Mouse (Mus musculus) limb, embryonic 12.5 days (tissue): ENCODE measurements at regions not wholly inside any gene's neighbourhood (a gene's known extent, or its start where the extent isn't known, plus 50 kb on each side); places are given as distances from the start of the nearest gene placed in this dataset.

Experiments
- ATAC-seq: fragments of 200-750 bp; cut with Nextera tagmentation; 2 replicates; pipeline ENCODE4 v1.8.0; 2017; ENCODE audit warnings: low read depth, moderate TSS enrichment; ENCODE audit not compliant: insufficient number of reproducible peaks, insufficient read depth, low FRiP score, low TSS enrichment
- H3K27ac ChIP-seq: fragments of 300-500 bp; sonication (generic); 2 replicates; pipeline ENCODE4 v1.5.1; 2016; ENCODE audit warnings: mild to moderate bottlenecking, moderate library complexity
- H3K27me3 ChIP-seq: fragments of 300-500 bp; sonication (generic); 2 replicates; pipeline ENCODE4 v1.6.1; 2016; ENCODE audit warnings: mild to moderate bottlenecking, moderate library complexity
- H3K36me3 ChIP-seq: fragments of 300-500 bp; sonication (generic); 2 replicates; pipeline ENCODE4 v1.6.1; 2016; ENCODE audit warnings: mild to moderate bottlenecking, moderate library complexity
- H3K4me1 ChIP-seq: fragments of 300-500 bp; sonication (generic); replicated peaks from 2 replicates; pipeline ENCODE4 v1.6.1; 2016
- H3K4me2 ChIP-seq: fragments of 300-500 bp; sonication (generic); 2 replicates; pipeline ENCODE4 v1.6.1; 2016; ENCODE audit warnings: mild to moderate bottlenecking, moderate library complexity
- H3K4me3 ChIP-seq: fragments of 300-500 bp; sonication (generic); replicated peaks from 2 replicates; pipeline ENCODE4 v1.5.1; 2016; ENCODE audit warnings: mild to moderate bottlenecking
- H3K9ac ChIP-seq: fragments of 300-500 bp; sonication (generic); replicated peaks from 2 replicates; pipeline ENCODE4 v1.6.1; 2016; ENCODE audit warnings: mild to moderate bottlenecking, moderate library complexity
- H3K9me3 ChIP-seq: fragments of 300-500 bp; sonication (generic); 2 replicates; pipeline ENCODE4 v1.6.1; 2016; ENCODE audit warnings: mild to moderate bottlenecking, moderate library complexity
- WGBS: fragments of 180-500 bp; shearing (Covaris S2); methylation state at CpG from one replicate; pipeline ENCODE4 v1.1.7; 2016; 5-methylcytosine and 5-hydroxymethylcytosine counted together

- Histone ChIP-seq H3K9ac (no peak overlapping the region), H3K4me1 (no peaks in the 10 kb centered on the region), H3K9me3 (no peaks in the 10 kb centered on the region), H3K36me3 (no peaks in the 10 kb centered on the region), H3K27me3 (no peaks in the 10 kb centered on the region), H3K4me2 (no peak overlapping the region), H3K4me3 (no peak overlapping the region), H3K27ac (no peak overlapping the region)
- no peak for ATAC-seq
These were observed 59.9 kb downstream of the S1pr1 start for GRCm38 (mm10) chr3:115655020-115655419.

GRCm38 (mm10) chr3:115652236-115652635 lies 62.6 kb downstream of the S1pr1 start:
- Histone ChIP-seq H3K9me3 (no peaks in the 10 kb centered on the region), H3K4me1 (no peaks in the 10 kb centered on the region; the same call in 1 of the 2 replicates), H3K9ac (no peak overlapping the region), H3K36me3 (no peaks in the 10 kb centered on the region), H3K4me3 (no peak overlapping the region), H3K27ac (no peak overlapping the region), H3K4me2 (no peak overlapping the region), H3K27me3 (no peaks in the 10 kb centered on the region)
- 83% methylated on average over 5 of the region's 5 CpGs for WGBS
- no peak for ATAC-seq

- Histone ChIP-seq H3K4me2 (no peak overlapping the region), H3K27ac (no peak overlapping the region), H3K4me3 (no peak overlapping the region), H3K27me3 (no peaks in the 10 kb centered on the region), H3K4me1 (no peaks in the 10 kb centered on the region; the same call in 1 of the 2 replicates), H3K9me3 (no peaks in the 10 kb centered on the region), H3K9ac (no peak overlapping the region), H3K36me3 (no peaks in the 10 kb centered on the region)
- ATAC-seq = no peak
- WGBS = 55% methylated on average over 3 of the region's 3 CpGs
These were observed 65.3 kb downstream of the S1pr1 start for GRCm38 (mm10) chr3:115649338-115650117.

- no peak overlapping the region for H3K4me2 ChIP-seq
- H3K4me1 ChIP-seq = peaks cover 5% of the 10 kb centered on the region
- H3K9me3 ChIP-seq = no peaks in the 10 kb centered on the region
- H3K27me3 ChIP-seq = no peaks in the 10 kb centered on the region
- no peak for ATAC-seq
- H3K27ac ChIP-seq = no peak overlapping the region
- H3K36me3 ChIP-seq = no peaks in the 10 kb centered on the region
- no peak overlapping the region for H3K4me3 ChIP-seq
- 60% methylated on average over 7 of the region's 7 CpGs for WGBS
- H3K9ac ChIP-seq = no peak overlapping the region
These were observed 67.9 kb downstream of the S1pr1 start for GRCm38 (mm10) chr3:115646993-115647392.

- Histone ChIP-seq H3K27ac (no peak overlapping the region), H3K27me3 (no peaks in the 10 kb centered on the region), H3K9me3 (no peaks in the 10 kb centered on the region), H3K9ac (no peak overlapping the region), H3K4me3 (no peak overlapping the region), H3K36me3 (no peaks in the 10 kb centered on the region), H3K4me2 (no peak overlapping the region), H3K4me1 (peaks cover 8% of the 10 kb centered on the region)
- ATAC-seq = no peak
- 74% methylated on average over 5 of the region's 5 CpGs for WGBS
These were observed 70.6 kb downstream of the S1pr1 start for GRCm38 (mm10) chr3:115644307-115644706.

GRCm38 (mm10) chr3:115642846-115643260 lies 72.0 kb downstream of the S1pr1 start:
- Histone ChIP-seq H3K4me3 (peak overlapping the region; percentile 45), H3K27me3 (no peaks in the 10 kb centered on the region), H3K27ac (no peak overlapping the region), H3K4me2 (peak overlapping the region; percentile 55), H3K9me3 (no peaks in the 10 kb centered on the region), H3K9ac (peak overlapping the region; percentile 60), H3K4me1 (peaks cover 8% of the 10 kb centered on the region), H3K36me3 (no peaks in the 10 kb centered on the region)
- 7% methylated on average over 11 of the region's 11 CpGs for WGBS
- ATAC-seq = peak; percentile 21; the same call in 1 of the 2 replicates

- H3K4me1 ChIP-seq = peaks cover 8% of the 10 kb centered on the region
- peak overlapping the region; percentile 55 for H3K4me2 ChIP-seq
- peak overlapping the region; percentile 60 for H3K9ac ChIP-seq
- no peaks in the 10 kb centered on the region for H3K36me3 ChIP-seq
- H3K27ac ChIP-seq = peak overlapping the region; percentile 83
- no peaks in the 10 kb centered on the region for H3K9me3 ChIP-seq
- no peaks in the 10 kb centered on the region for H3K27me3 ChIP-seq
- 8% methylated on average over 26 of the region's 26 CpGs for WGBS
- H3K4me3 ChIP-seq = peak overlapping the region; percentile 45
- ATAC-seq = peak; percentile 64
These were observed 72.6 kb downstream of the S1pr1 start for GRCm38 (mm10) chr3:115642001-115642845.

GRCm38 (mm10) chr3:115641411-115641810 lies 73.5 kb downstream of the S1pr1 start:
- no peak overlapping the region for H3K9ac ChIP-seq
- WGBS = 51% methylated on average over 6 of the region's 6 CpGs
- H3K4me2 ChIP-seq = no peak overlapping the region; the same call in 1 of the 2 replicates

GRCm38 (mm10) chr3:115635487-115635886 lies 79.4 kb downstream of the S1pr1 start:
- Histone ChIP-seq H3K9ac (no peak overlapping the region), H3K4me2 (no peak overlapping the region), H3K9me3 (no peaks in the 10 kb centered on the region), H3K27me3 (no peaks in the 10 kb centered on the region), H3K4me3 (no peak overlapping the region), H3K4me1 (no peaks in the 10 kb centered on the region), H3K27ac (no peak overlapping the region), H3K36me3 (no peaks in the 10 kb centered on the region)
- no peak for ATAC-seq
- 84% methylated on average over 4 of the region's 4 CpGs for WGBS

More at GRCm38 (mm10) chr3:115641411-115641810, 73.5 kb downstream of the S1pr1 start:
- Histone ChIP-seq H3K36me3 (no peaks in the 10 kb centered on the region), H3K4me3 (no peak overlapping the region), H3K9me3 (no peaks in the 10 kb centered on the region), H3K4me1 (peaks cover 8% of the 10 kb centered on the region), H3K27ac (peak overlapping the region; percentile 17; the same call in 1 of the 2 replicates), H3K27me3 (no peaks in the 10 kb centered on the region)
- 0 out of 2 replicates have a peak, but pooled peaks have one; percentile 21 for ATAC-seq

GRCm38 (mm10) chr3:115635081-115635480 lies 79.8 kb downstream of the S1pr1 start:
- Histone ChIP-seq H3K27me3 (no peaks in the 10 kb centered on the region), H3K27ac (no peak overlapping the region), H3K4me3 (no peak overlapping the region), H3K36me3 (no peaks in the 10 kb centered on the region), H3K4me2 (no peak overlapping the region), H3K4me1 (no peaks in the 10 kb centered on the region), H3K9ac (no peak overlapping the region), H3K9me3 (no peaks in the 10 kb centered on the region)
- WGBS = 86% methylated on average over 5 of the region's 5 CpGs
- ATAC-seq = no peak

GRCm38 (mm10) chr3:115632417-115632743 lies 82.5 kb downstream of the S1pr1 start:
- no peak overlapping the region for H3K4me2 ChIP-seq
- H3K36me3 ChIP-seq = no peaks in the 10 kb centered on the region
- no peak overlapping the region for H3K4me3 ChIP-seq
- no peaks in the 10 kb centered on the region for H3K27me3 ChIP-seq
- no peaks in the 10 kb centered on the region for H3K9me3 ChIP-seq
- no peak overlapping the region for H3K9ac ChIP-seq
- H3K27ac ChIP-seq = no peak overlapping the region
- WGBS = 77% methylated on average over 4 of the region's 4 CpGs
- no peaks in the 10 kb centered on the region for H3K4me1 ChIP-seq
- ATAC-seq = no peak
